In the genomic region with DNA sequence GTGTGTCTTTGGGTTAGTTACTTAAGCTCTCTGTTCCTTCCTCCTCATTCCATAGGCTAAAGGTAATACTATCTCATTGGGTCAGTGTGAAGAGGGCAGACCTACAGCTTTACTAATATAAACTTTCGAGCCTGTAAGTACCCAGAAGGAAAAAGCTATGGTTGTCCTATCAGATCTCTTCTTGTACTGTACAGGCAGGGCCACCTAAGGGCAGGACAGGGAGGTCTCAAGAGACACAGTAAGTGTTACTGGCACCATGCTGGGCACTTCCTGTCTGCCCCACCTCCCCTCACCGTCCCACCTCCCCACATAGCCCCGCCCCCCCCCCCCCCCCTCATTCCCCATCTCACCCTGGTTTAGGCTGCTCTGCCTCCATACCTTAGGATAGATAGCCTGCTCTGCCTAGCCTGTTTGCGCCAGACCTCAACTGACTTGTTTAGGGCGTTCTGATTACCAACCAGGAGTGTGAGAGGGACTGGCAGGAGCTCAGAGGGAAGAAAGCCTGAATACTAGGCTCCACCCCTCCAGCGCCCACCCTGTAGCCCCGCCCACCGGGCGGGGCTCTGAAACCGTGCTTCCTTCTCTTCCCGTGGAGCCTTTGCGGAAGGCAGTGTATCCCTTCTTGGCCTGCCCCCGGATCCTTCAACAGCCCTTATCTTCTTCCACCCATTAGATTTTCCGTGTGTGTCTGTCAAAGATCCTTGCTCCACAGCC, we compare ENCODE assay signal across 8 mouse cellular contexts.
DNase-seq lines count a peak whose midpoint lies in the region; ATAC-seq and TF ChIP-seq lines count a peak whose summit lies in the region.

No protein-coding gene starts in this region.

- WGBS in heart, embryonic 15.5 days = 8% methylated on average over 13 of the region's 14 CpGs
- 10% methylated on average over 14 of the region's 14 CpGs for WGBS in liver, embryonic 12.5 days (ENCODE audit: insufficient replicate concordance)

- H3K4me2 ChIP-seq in heart, embryonic 15.5 days = peak overlapping the region; percentile 43
- peak overlapping the region; percentile 40 for H3K4me2 ChIP-seq in liver, embryonic 12.5 days

- H3K27ac ChIP-seq in heart, embryonic 15.5 days = no peak overlapping the region
- no peak overlapping the region for H3K27ac ChIP-seq in liver, embryonic 12.5 days
- no peak overlapping the region for H3K27ac ChIP-seq in left cerebral cortex, adult 2 months

- H3K27me3 ChIP-seq in heart, embryonic 15.5 days = peaks cover 12% of the 10 kb centered on the region
- H3K27me3 ChIP-seq in liver, embryonic 12.5 days (replicated peaks) = peaks cover 5% of the 10 kb centered on the region; the same call in 1 of the 2 replicates

- no peak for TF ChIP-seq CTCF in left cerebral cortex, adult 2 months (IDR thresholded peaks at IDR 0.05)

- 0 out of 2 replicates have a peak, but pooled peaks have one; percentile 37 for ATAC-seq in heart, embryonic 15.5 days (replicated peaks; ENCODE audit: insufficient number of reproducible peaks, insufficient read depth, low FRiP score, low read depth)
- no peak for ATAC-seq in liver, embryonic 12.5 days

- H3K4me1 ChIP-seq in heart, embryonic 15.5 days (replicated peaks) = 0 out of 2 replicates have a peak, but pooled peaks cover 2% of the 10 kb centered on the region
- H3K4me1 ChIP-seq in liver, embryonic 12.5 days = 0 out of 2 replicates have a peak, but pooled peaks cover 7% of the 10 kb centered on the region

- DNase-seq in urinary bladder, postnatal 14 days (ENCODE audit: low spot score) = peak; percentile 16
- no peak for DNase-seq in urinary bladder, adult 18-20 months (ENCODE audit: low spot score in 2 of 2)
- peak; percentile 67 for DNase-seq in retina, postnatal 1 day
- no peak for DNase-seq in gastrocnemius, adult 8-10 months (ENCODE audit: low spot score in 2 of 2)
- DNase-seq in left cerebral cortex, adult 2 months (ENCODE audit: extremely low spot score in 1 of 2, low spot score in 2 of 2) = no peak
- DNase-seq in left cerebral cortex, adult 11 months (ENCODE audit: low spot score) = no peak

- H3K9ac ChIP-seq in heart, embryonic 15.5 days = no peak overlapping the region
- no peak overlapping the region for H3K9ac ChIP-seq in liver, embryonic 12.5 days

- H3K9me3 ChIP-seq in heart, embryonic 15.5 days (replicated peaks) = no peaks in the 10 kb centered on the region
- no peaks in the 10 kb centered on the region for H3K9me3 ChIP-seq in liver, embryonic 12.5 days (replicated peaks)

- no peaks in the 10 kb centered on the region for H3K36me3 ChIP-seq in heart, embryonic 15.5 days
- no peaks in the 10 kb centered on the region for H3K36me3 ChIP-seq in liver, embryonic 12.5 days

- peak overlapping the region; percentile 14; the same call in 1 of the 2 replicates for H3K4me3 ChIP-seq in heart, embryonic 15.5 days
- H3K4me3 ChIP-seq in liver, embryonic 12.5 days = 0 out of 2 replicates have a peak overlapping the region, but pooled peaks have one; percentile 3
- no peak overlapping the region for H3K4me3 ChIP-seq in left cerebral cortex, adult 2 months

- intact Hi-C loops in left cerebral cortex, adult 2 months (cut with DNase I) = no loop called here

Comparison
In these comparisons a context has a peak if more than half of its experiments do, and no peak if none do; other contexts are left out.
1. DNase-seq: peak in urinary bladder, postnatal 14 days (single experiment) and retina, postnatal 1 day (single experiment); none in urinary bladder, adult 18-20 months (0 of 2), gastrocnemius, adult 8-10 months (0 of 2), left cerebral cortex, adult 2 months (0 of 2) and left cerebral cortex, adult 11 months (single experiment).